Mouse (Mus musculus): ENCODE measurements at regions not wholly inside any gene's neighbourhood (a gene's known extent, or its start where the extent isn't known, plus 50 kb on each side); places are given as distances from the start of the nearest gene placed in this dataset.

GRCm38 (mm10) chr19:59852011-59852738 lies 91.3 kb downstream of the Rab11fip2 start:
- H3K4me1 ChIP-seq (ENCODE audit: control insufficient read depth in 2 of 2, insufficient read depth in 2 of 2, low read length in 2 of 2, poor library complexity in 1 of 2) = no peaks in the 10 kb centered on the region
- no peak overlapping the region for H3K4me3 ChIP-seq (ENCODE audit: insufficient read depth in 1 of 2, low read depth in 1 of 2, low read length in 2 of 2, poor library complexity in 1 of 2, severe bottlenecking in 1 of 2)
- no peaks in the 10 kb centered on the region for H3K36me3 ChIP-seq (ENCODE audit: control insufficient read depth, insufficient read depth, low read length, poor library complexity, severe bottlenecking)
- H3K9me3 ChIP-seq (ENCODE audit: control insufficient read depth, insufficient read depth, low read depth, low read length) = no peaks in the 10 kb centered on the region
- TF ChIP-seq ZC3H11A (IDR thresholded peaks at IDR 0.05; ENCODE audit: borderline replicate concordance, low read depth, low read length) (no peak), MAFK (IDR thresholded peaks at IDR 0.05; ENCODE audit: insufficient read depth, low read depth, low read length) (no peak), HCFC1 (IDR thresholded peaks at IDR 0.05; ENCODE audit: borderline replicate concordance, insufficient read depth, low read length) (no peak), ZNF384 (IDR thresholded peaks at IDR 0.05; ENCODE audit: low read depth, low read length) (no peak), CHD2 (IDR thresholded peaks at IDR 0.05; ENCODE audit: low read depth, low read length) (no peak)
- H3K27ac ChIP-seq (ENCODE audit: insufficient read depth, low read depth, low read length, poor library complexity, severe bottlenecking) = no peak overlapping the region
- in situ Hi-C loops (cut with MboI; ENCODE audit: low sequenced_read_pairs in 2 of 2, unreplicated experiment in 2 of 2) = no loop called here
- no peak for DNase-seq (ENCODE audit: low read depth, low spot score)
- no peak overlapping the region for H3K9ac ChIP-seq (ENCODE audit: insufficient read depth, low read depth, low read length, poor library complexity, severe bottlenecking)
